Mouse (Mus musculus): Measurements from ENCODE around the gene Kctd6. TPM values are rescaled to one million over a fixed set of nuclear protein-coding genes. Genes with fewer than 3 reads are reported as not detected.
A peak's percentile ranks its signal among the peaks of the same experiment; 100 is the strongest.

Kctd6 gene
- total RNA-seq, 2 experiments from 2014 or later: 8.4 to 9.0 TPM

DNA sequence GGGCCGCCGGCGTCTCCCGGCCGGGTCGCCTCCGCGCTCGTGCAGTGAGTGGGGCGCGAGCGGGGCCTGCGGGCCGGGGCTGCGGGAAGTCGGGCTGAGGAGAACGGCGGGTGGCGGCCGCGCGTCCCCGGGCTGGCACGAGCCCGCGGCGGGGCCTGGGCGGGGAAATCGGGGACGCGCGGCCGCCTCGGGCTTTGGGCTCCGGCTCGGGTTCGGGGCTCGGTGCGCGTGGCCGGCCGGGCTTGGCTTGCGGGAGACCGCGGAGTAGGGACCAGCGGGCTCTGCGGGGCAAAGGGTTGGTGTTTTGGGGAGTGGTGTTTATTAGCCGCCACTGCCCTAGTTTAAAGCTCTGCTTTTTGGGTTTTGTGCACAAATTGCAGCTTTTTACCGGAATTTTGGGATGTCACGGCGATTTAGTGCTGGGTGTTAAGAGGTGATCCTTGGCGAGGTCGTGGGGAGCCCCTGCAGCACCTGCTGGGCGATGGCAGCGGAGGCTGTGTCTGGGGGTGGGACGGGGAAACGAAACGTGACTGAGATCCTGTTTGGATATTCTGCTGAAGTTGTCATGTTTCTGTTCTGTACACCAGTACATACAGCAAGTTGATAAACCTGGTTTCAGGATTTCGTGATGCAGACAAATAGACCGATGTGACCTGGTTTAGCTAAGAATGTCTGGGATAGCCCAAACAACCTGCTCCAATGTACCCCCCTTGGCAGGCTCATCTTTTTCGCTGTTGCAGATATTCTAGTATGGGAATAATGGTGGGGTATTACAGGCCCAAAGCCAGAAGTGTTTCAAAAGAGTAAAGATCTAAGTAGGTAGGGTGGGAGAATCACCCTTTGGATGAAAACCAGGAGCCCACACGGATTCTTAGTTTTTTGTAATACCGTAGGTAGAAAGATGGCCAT is 613 bp downstream of the Kctd6 start:
- DNase-seq: peak; percentile 79 to 83

DNA sequence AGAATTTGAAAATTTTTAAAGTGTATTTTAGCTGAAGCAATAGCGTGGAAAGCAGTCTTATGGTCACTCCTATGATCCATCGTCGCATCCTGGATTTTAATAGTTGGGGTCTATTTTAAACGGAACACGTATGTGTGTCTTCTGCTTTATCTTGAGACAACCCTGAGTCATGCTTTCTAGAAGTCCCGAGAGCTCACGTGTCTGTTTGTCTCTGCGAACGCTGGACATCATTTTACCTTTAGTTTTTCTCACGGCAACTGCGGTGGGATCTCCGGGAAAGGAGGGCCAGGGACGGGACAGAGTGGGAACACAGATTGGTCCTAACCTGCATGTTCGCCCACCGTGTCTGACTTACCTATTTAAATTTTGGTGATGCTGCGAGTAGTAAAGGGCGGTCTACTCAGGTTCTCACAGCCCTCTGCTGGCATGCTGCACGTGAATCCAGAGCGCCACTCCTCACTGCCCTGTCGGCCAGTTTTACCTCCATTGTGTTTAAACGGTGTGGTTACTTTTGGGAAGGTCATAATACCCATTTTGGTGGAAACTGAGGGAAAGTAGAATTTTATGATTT is 1.4 kb downstream of the Kctd6 start:
- peak in 1 of 2 experiments; percentile 17 for DNase-seq

DNA sequence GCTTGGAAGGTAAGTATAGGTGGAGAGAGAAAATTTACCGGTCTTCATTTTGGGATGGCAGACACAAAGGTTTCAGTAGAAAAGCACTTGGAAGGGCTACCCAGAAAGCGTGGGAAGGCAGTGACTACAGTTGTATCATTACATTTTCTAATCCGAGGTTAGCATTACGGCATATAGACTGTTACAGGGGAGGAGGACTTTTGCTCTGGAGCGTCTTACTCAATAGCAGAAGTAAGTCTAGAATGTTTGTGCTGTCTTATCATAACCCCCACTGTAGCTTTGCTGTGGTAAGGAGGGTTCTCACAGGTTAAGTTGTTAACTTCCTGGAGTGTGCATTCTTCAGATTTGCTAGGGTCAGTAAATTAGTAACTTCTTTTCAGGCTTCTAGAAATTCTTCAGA is 2.2 kb downstream of the Kctd6 start:
- no peak for DNase-seq

DNA sequence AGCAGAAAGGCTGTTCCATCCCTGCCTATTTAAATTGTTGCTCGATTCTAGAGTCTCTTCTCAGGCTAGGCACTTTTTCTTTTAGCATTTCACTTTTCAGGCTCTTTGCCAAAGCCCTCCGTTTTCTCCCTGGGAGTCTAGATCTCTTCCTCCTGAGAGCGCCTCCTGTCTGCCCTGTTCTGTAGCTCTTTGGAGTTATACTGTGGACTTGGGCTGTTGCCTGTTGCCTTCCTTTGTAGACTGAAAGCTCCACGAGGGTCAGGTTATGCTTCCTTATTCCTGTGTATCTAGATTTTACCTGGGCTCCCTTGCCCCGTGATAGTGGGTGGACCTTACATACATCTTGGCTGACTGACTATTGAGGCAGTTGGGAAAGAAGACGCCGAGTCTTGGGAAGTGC is 4.3 kb downstream of the Kctd6 start:
- DNase-seq: no peak

DNA sequence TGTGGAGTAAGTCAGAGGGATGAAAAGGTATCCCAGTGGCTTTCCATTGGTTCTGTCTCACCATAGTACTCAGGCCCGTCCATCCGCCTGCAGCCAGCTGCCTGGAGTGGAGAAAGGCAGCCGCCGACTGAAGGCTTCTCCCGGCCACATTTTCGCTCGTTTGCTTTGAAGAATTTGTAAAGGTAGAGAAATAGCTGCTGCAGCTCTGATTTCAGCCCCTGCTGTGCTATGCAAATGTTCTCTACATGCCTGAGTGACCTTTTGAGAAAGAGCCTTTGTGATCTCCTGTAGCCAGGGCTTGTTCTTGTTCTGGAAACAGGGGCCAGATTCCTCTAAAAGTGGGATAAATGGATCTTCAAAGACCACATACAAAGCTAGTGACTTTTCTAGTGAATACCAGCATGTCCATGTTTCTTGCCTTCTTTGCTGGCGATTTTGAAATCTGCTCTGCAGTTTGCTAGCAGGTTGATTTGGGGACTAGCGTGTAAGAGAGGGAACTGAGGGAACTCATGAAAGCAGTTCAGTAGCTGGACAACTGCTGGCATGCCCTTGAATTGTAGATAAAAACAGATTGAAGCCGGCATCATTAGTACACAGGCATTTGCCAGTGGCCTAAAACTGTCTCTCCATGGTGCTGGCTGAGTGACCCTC is 4.9 kb downstream of the Kctd6 start:
- DNase-seq: peak in 1 of 2 experiments; percentile 20

DNA sequence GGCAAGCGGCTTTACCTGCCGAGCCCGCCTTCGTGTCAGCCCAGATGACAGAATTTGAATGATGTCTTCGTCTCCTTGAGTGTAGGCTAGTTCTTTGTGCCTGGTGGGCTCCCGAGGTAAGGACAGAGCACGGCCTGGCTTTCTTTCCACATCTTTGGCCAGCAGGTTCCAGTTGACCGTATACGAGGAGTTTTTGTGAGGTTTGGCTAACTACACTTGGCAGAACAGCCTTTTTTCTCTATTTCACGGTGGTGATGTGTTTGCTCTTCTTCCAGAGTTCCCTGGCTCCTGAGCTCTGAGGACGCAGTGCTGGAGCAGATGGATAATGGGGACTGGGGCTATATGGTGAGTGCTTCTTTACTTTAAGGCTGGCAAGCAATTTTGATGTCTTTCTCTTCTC is 5.9 kb downstream of the Kctd6 start:
- DNase-seq: no peak

DNA sequence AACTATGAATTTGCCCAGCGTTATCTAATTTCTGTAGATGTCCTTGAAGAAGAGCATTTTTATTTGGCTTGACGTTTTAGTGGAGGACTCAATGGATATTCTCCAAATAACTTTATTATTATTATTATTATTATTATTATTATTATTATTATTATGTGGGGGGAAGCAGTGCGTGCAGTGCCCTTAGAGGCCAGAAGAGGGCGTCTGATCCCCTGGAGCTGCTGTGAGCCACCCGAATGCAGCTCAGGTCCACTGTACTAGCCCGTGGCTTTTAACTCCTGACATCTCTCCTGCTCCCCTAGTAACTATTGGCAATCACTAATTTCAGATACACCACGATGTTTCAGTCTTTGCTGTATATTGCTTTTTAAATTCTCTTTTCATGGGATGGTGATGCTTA is 6.4 kb downstream of the Kctd6 start:
- peak in 1 of 2 experiments; percentile 19 for DNase-seq

DNA sequence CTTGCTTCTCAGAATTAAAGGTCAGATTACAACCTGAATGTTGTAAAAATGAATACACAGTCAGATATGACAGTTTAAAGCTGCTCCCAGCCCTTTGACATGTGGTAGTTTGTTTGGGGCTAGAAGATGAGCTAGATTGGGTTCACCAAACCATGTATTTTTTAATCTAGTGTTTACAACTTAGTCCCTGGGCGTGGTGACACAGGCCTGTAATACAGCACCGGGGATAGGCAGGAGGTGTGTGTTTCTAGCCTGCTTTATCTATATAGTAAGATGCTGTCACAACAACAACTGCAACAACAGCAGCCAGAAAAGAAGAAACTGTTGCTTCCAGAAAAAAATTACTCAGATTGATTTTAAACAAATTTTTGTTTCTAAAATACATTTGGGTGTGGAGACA is 7.0 kb downstream of the Kctd6 start:
- no peak for DNase-seq

DNA sequence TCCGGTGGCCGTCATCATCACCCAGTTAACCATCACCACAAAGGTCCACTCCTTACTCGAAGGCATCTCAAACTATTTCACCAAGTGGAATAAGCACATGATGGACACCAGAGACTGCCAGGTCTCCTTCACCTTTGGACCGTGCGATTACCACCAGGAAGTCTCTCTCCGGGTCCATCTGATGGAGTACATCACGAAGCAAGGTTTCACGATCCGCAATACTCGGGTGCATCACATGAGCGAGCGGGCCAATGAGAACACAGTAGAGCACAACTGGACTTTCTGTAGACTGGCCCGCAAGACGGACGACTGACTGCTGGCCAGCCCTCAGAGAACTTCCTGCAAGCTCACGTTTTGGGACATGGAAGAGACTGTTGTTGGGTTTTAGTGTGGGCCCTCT is 8.6 kb downstream of the Kctd6 start:
- no peak for DNase-seq

DNA sequence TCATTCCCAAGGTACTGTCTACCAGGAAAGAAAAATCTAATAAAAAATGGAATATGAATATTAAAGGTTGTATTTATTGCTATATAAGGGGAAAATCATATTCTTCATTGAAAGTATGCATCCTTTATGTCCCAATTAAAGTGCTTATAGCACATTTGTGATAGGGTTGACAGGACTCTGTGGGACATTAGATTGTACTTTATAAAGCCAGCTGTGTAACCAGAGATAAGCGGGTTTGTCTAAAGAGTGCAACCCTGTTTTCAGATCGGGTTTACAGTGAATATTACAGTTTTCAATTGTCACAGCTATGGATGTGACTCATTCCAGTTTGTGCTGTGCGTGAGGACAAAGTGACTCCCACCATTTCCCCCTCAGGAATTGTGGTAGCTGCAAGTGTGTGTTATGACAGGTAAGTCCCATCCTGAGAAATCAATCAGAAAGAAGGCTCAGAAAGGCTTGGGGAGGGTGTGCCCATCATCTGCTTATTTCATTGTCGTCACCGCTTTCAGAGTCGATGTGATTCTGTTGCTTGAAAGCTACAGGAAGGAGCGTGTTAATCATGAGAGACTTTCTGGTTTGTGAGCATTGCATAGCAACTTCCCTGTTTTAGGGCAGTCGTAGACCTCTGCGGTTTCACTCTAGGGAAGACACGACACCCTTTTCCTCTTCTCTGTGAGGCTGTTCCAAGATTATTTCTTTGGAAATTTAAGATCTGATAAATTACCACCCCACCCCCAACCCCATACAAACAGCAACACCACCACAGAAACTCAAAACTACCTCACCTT is 9.8 kb downstream of the Kctd6 start:
- no peak for DNase-seq

DNA sequence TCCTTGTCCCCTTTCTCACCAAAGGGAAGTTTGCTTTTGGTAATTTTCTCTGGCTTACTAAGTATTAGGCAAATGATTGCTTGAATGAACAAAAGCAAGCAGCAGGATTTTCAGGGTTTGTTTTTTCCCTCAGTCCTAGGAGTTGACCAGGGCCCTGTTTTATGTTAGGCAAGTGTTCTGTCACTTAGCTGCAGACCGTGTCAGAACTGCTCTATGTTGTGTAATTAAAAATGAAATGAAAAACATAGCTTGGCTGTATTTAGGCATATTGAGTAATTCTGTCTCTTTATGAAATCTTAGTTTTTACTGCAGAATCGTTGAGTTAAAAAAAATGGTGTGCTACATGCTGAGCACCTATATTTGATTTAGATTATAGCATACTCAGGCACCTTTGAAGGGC is 10.9 kb downstream of the Kctd6 start:
- DNase-seq: no peak

DNA sequence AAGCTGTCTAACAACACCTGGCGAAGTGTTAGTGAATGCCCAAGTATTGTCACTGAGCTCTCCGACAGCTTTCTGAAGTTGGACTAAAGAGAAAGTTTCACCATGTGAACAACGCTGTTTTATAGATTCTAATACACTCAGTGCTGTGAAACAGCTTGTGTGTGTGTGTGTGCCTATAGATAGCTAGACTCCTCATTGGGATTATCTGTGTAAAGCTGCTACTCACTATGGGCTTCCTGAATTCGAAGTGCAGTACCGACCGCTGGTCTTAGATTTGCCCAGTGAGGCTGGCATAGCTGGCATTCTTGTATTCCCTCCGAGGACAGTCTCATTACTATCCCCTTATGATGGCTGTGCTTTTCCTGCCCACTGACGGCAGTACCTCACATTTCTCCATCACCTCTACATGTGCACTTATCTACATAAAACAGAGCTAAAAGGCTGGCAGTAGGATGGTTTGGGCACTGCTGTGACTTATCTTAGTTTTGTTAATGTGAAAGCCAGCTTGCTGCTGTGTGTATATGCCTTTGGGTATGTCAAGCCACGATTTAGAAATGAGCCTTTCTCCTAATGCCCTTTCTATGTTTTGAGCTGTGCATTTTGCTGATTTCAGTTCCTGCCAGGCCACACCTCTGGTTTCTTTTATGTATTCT is 15.6 kb downstream of the Kctd6 start:
- no peak for DNase-seq

DNA sequence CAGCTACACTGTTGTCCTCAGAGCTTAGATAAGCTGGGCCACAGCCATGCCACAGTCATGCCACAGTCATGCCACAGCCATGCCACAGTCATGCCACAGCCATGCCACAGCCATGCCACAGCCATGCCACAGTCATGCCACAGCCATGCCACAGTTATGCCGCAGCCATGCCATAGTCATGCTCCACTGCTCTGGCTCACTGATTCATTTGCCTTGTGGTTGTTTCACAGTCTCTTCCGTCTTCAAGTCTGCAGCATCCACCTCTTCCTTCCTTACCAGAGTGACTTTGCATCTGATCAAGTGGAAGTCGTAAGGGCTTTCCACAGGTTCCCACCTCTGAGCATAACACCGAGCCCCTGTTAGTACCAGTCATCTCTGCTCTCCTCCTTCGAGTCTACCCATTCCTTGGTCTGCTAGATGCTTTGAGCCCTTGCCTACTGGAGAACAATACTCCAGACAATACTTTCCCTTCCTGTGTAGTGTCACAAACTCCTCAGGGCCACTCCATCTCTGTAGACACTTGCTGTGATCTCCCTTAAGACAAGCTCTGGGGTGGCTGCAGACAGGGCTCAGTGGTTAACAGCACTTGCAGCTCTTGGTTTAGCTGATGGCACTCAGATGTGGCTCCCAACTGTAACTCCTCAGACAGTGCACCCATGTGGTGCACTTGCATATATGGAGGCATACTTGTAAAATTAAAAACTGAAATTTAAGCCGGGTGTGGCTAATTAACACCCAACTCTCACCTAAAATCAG is 18.4 kb downstream of the Kctd6 start:
- DNase-seq: no peak

DNA sequence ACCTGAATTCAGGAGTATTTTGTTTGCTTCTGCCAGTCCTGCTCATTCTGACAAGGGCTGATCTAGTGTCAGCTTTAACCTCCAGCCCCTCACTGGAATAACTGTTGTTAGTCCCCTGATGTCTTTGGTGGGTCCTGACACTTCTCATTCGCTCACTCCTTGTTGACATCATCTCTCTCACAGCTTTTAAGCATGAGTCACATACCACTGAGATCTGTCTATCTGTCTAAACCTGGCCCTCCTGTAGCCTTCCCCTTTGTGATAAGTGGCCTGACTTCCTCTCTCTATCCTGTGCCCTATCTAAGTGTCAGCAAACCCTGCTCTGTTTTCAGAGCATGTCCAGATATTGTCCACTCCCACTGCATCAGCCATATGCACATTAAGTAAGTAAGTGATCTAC is 19.3 kb downstream of the Kctd6 start:
- DNase-seq: no peak

DNA sequence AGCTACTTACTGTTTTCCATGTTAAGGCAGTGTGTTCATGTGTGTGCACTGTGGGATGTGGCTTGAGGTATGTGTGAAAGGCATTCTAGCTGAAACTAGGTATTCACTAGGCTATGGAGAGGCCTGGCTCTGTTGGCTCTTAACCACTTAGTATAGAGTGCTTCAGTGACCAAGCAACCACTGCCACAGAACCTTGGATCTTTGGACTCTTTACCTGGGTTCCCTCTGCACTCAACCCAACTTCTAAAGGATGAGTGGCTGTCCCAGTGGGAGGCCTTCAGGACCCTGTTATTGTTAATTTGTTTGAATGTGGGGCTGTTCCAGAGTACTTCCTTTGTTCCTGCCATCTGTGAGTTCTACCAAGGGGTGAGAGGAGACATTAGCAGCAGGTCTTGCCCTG is 27.9 kb downstream of the Kctd6 start:
- DNase-seq: no peak

DNA sequence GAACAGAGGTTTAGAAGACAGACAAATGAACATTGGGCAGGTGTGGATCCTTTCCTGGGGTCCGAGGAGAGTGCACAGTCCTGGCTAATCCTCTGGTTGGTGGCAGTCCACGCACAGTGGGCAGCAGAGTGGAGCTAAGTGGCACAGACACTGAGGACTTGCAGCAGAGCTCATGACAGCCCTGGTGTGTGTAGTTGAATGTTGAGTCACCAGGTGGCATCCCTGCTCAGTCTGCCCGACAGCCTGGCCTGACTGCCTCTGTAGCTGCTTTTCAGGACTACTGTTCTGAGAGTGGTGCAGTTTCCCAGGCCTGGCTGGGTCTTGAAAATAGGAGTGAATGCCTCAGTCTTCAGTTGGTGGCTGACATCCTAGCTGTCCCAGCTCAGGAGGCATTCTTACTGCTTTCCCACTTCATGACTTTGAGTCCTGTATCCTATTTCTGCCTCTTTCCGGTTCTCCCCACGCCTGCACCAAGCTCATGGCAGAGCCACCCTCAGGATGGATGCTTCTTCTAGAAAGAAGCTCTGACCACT is 28.5 kb downstream of the Kctd6 start:
- no peak for DNase-seq

DNA sequence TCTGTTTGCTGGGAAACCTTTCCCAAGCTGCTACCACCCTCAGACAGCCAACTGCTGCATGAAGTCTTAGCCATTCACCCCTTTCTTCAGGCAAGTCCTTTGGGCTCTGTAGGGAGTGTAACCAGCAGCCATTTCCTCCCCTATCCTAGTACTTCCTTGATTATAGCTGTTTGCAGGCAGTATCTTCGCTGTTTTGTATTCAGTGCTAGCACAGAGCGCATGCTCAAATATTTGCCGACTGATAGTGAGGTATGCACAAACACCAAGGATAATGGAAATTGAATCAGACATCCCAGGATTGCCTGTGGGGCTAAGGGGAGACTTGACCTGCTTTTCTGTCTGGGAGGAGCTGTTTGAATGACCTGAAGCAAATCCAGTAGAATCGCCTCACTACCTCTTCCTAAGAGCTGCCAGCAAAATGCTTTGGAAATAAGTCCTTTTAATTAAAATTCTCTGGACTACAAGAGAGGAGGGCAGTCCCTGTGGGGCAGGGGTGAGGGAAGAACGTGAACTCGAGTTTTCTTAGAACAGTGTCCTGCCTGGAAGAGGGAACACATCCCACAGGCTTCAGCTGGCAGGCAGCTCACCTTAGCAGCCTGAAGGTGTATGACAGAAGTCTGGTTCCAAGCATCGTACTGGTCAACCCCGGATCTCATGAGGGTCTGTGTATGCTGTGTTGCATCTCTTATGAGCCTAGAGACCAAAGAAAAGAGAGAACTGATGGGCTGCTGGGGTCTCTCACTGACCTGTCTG is 29.4 kb downstream of the Kctd6 start:
- no peak for DNase-seq

DNA sequence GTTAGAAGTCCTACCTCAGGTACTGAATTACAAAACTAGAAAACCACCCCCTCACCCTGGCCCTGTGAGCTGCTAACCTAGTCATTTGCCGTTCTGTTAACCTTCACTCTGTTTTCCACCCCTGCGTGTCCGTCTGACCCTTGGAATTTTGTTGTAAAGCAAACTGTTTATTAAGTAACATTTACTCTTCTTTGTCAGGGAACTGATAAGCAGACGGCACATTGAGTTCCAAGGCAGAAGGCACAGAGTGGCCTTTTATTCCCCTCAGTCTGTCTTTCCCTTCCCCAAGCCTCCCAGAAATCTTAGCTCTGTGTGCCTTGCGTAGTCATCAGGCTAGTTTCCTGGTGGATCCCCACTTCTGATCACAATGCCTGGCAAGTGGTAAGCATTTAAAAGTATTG is 30.3 kb downstream of the Kctd6 start:
- DNase-seq: peak in 1 of 2 experiments; percentile 40

DNA sequence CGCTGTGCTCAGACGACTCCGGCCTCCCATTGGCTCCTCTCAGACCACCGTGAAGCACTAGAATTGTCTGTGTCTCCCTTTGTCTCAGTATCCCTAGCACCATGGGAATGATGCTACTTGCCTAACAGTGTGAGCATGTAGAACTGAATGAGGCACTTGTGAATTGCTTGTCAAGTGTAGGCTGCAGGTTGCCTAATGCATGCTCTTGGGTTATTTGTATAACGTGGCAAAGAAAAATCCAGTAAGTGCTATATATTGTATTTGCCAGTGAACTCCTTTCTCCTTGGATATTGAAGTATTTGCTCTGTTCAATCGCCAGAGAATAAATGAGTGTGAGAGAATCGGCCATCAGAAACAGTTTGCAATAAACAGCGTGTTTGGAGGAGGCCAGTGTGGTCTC is 32.9 kb downstream of the Kctd6 start:
- DNase-seq: no peak

DNA sequence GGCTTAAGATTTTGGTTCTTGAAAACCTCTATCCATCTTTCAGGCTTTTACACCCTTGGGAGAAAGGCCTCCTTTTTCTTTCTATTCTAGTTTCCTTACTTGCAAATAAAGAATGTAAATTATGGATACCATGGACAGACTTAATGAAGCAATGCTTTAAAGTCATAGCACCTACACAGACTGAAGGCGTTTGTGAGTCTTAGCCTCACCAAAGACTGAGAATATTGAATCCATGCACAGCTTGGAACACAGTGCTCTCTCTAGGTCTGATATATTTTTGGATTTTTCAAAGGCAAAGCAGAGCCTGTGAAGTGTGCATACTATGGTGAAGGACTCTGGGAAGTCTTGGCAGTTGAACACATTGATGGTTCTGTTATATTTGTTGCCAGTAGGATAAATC is 35.3 kb downstream of the Kctd6 start:
- no peak for DNase-seq

All from heart, adult 18-20 months (tissue).